In genomic region chr11:50603082-50603910, GRCm38 (mm10) we compare ENCODE assay signal across 8 mouse cellular contexts. TPM values are rescaled to one million over a fixed set of nuclear protein-coding genes. Genes with fewer than 3 reads are reported as not detected.
A peak's percentile ranks its signal among the peaks of the same experiment; 100 is the strongest.
DNase-seq lines count a peak whose midpoint lies in the region; ATAC-seq and TF ChIP-seq lines count a peak whose summit lies in the region.

No protein-coding gene starts in this region.

- peak overlapping the region; percentile 71 for H3K4me3 ChIP-seq in forebrain, embryonic 16.5 days (replicated peaks; ENCODE audit: low read length)
- H3K4me3 ChIP-seq in hindbrain, embryonic 11.5 days (ENCODE audit: low read depth, low read length): peak overlapping the region; percentile 60
- H3K4me3 ChIP-seq in liver, embryonic 16.5 days (ENCODE audit: low read depth, low read length): peak overlapping the region; percentile 45
- H3K4me3 ChIP-seq in olfactory bulb, adult 2 months (ENCODE audit: insufficient read depth, low read depth, low read length): peak overlapping the region; percentile 61

- peak overlapping the region; percentile 65 for H3K9ac ChIP-seq in forebrain, embryonic 16.5 days (replicated peaks; ENCODE audit: low read depth, low read length)
- H3K9ac ChIP-seq in hindbrain, embryonic 11.5 days (ENCODE audit: low read depth, low read length): peak overlapping the region; percentile 34; the same call in 1 of the 2 replicates
- H3K9ac ChIP-seq in liver, embryonic 16.5 days (ENCODE audit: low read depth, low read length): no peak overlapping the region

- no peak overlapping the region for H3K27ac ChIP-seq in forebrain, embryonic 16.5 days (ENCODE audit: low read length)
- no peak overlapping the region for H3K27ac ChIP-seq in hindbrain, embryonic 11.5 days (ENCODE audit: low read depth, low read length)
- H3K27ac ChIP-seq in liver, embryonic 16.5 days (ENCODE audit: low read length): no peak overlapping the region
- no peak overlapping the region for H3K27ac ChIP-seq in olfactory bulb, adult 2 months (ENCODE audit: insufficient read depth, low read depth, low read length)

- peak; percentile 95 for DNase-seq in heart, adult 11 months
- no peak for DNase-seq in heart, adult 8-10 months (ENCODE audit: low spot score)
- peak; percentile 41 for DNase-seq in brain, adult 2 months (ENCODE audit: low read depth, low spot score)
- peak; percentile 72 for DNase-seq in hindbrain, embryonic 11.5 days (ENCODE audit: low spot score)
- peak; percentile 33 for DNase-seq in yolk sac, embryonic 10.5 days (ENCODE audit: low spot score)

- peaks cover 18% of the 10 kb centered on the region for H3K4me1 ChIP-seq in forebrain, embryonic 16.5 days (replicated peaks; ENCODE audit: control insufficient read depth, insufficient read depth, low read length)
- H3K4me1 ChIP-seq in hindbrain, embryonic 11.5 days (replicated peaks; ENCODE audit: control insufficient read depth, insufficient read depth, low read length): peaks cover 9% of the 10 kb centered on the region
- no peaks in the 10 kb centered on the region for H3K4me1 ChIP-seq in liver, embryonic 16.5 days (ENCODE audit: control insufficient read depth, low read depth, low read length)
- H3K4me1 ChIP-seq in olfactory bulb, adult 2 months (ENCODE audit: control insufficient read depth, insufficient read depth, low read length): peaks cover 17% of the 10 kb centered on the region

- H3K4me2 ChIP-seq in forebrain, embryonic 16.5 days (ENCODE audit: low read length): peak overlapping the region; percentile 98
- H3K4me2 ChIP-seq in hindbrain, embryonic 11.5 days (replicated peaks; ENCODE audit: low read depth, low read length): peak overlapping the region; percentile 97
- no peak overlapping the region for H3K4me2 ChIP-seq in liver, embryonic 16.5 days (ENCODE audit: low read depth, low read length)

- no peaks in the 10 kb centered on the region for H3K9me3 ChIP-seq in forebrain, embryonic 16.5 days (ENCODE audit: control insufficient read depth, low read length)
- no peaks in the 10 kb centered on the region for H3K9me3 ChIP-seq in hindbrain, embryonic 11.5 days (ENCODE audit: control insufficient read depth, low read length)
- no peaks in the 10 kb centered on the region for H3K9me3 ChIP-seq in liver, embryonic 16.5 days (replicated peaks; ENCODE audit: control insufficient read depth, low read length)

- no peaks in the 10 kb centered on the region for H3K36me3 ChIP-seq in forebrain, embryonic 16.5 days (ENCODE audit: control insufficient read depth, insufficient read depth)
- no peaks in the 10 kb centered on the region for H3K36me3 ChIP-seq in hindbrain, embryonic 11.5 days (ENCODE audit: control insufficient read depth, insufficient read depth, low read length)
- H3K36me3 ChIP-seq in liver, embryonic 16.5 days (ENCODE audit: control insufficient read depth, insufficient read depth): no peaks in the 10 kb centered on the region

- ATAC-seq in forebrain, embryonic 16.5 days: peak; percentile 41
- peak; percentile 66 for ATAC-seq in hindbrain, embryonic 11.5 days (ENCODE audit: low FRiP score)
- ATAC-seq in liver, embryonic 16.5 days (ENCODE audit: low read depth): no peak

- peaks cover 45% of the 10 kb centered on the region for H3K27me3 ChIP-seq in forebrain, embryonic 16.5 days (replicated peaks; ENCODE audit: control insufficient read depth, insufficient read depth, low read length)
- peaks cover 45% of the 10 kb centered on the region for H3K27me3 ChIP-seq in hindbrain, embryonic 11.5 days (ENCODE audit: control insufficient read depth, insufficient read depth, low read length)
- peaks cover 54% of the 10 kb centered on the region for H3K27me3 ChIP-seq in liver, embryonic 16.5 days (ENCODE audit: control insufficient read depth, insufficient read depth, low read depth, low read length)

- under 1% methylated on average over 52 of the region's 52 CpGs for WGBS in forebrain, embryonic 16.5 days
- 2% methylated on average over 47 of the region's 52 CpGs for WGBS in hindbrain, embryonic 11.5 days
- whole genome bisulfite sequencing in liver, embryonic 16.5 days (ENCODE audit: insufficient replicate concordance): 2% methylated on average over 52 of the region's 52 CpGs
- 1% methylated on average over 52 of the region's 52 CpGs for WGBS in olfactory bulb, adult 2 months

- no peak for TF ChIP-seq POLR2A in olfactory bulb, adult 2 months (IDR thresholded peaks at IDR 0.05; ENCODE audit: insufficient read depth, low read depth, low read length)

- TF ChIP-seq CTCF in olfactory bulb, adult 2 months (IDR thresholded peaks at IDR 0.05; ENCODE audit: insufficient read depth, low read depth, low read length): no peak

RNA-seq across cellular contexts. Expression of gene Adamts2, which starts 1.4 kb away (rescaled TPM):
- 1 to 10 TPM; 6.1 to 7.1 (median 6.8) TPM for total RNA-seq in heart, adult 8-10 months (2022)
- 3.4 and 4.5 TPM in 2 replicates for polyA plus RNA-seq in forebrain, embryonic 16.5 days (2015; fragmentation: Nextera tagmentation; extraction: Ambion mirVana)
- 1.8 and 2.4 TPM in 2 replicates for polyA plus RNA-seq in hindbrain, embryonic 11.5 days (2014; fragmentation: Nextera tagmentation; extraction: Ambion mirVana)
- polyA plus RNA-seq in liver, embryonic 16.5 days (2015; fragmentation: Nextera tagmentation; extraction: Ambion mirVana): 1.3 and 1.6 TPM in 2 replicates
- not detected in 2 replicates for polyA plus RNA-seq in olfactory bulb, adult 2 months (2012; ENCODE audit: insufficient read depth, insufficient read length, low replicate concordance, missing spikeins)
